Mouse (Mus musculus) NIH3T3 (cell line): Measurements from ENCODE around the gene Trex2.
A peak's percentile ranks its signal among the peaks of the same experiment; 100 is the strongest.
"Not testable (repeated sequence)": the region's sequence is repeated elsewhere in the genome, so short reads cannot be mapped to it uniquely, and the experiment has no call there.

Experiments used
- DNase-seq: peaks from one replicate; pipeline ENCODE4 v3.0.0-alpha.2; 2012; ENCODE audit warnings: low read depth

Gene Trex2

GRCm38 (mm10) chrX:73430036-73430435, 5.1 kb downstream of the Trex2 start:
- DNase-seq = peak; percentile 37

- DNase-seq = peak; percentile 18
These were observed 22.4 kb downstream of the Trex2 start for GRCm38 (mm10) chrX:73412767-73413166.

- DNase-seq = no peak
These were observed 24.1 kb downstream of the Trex2 start, which contains the start of gene Zfp92 for GRCm38 (mm10) chrX:73410880-73411517. TSS of gene Zfp92 (plus strand) at chrX:73411096.

GRCm38 (mm10) chrX:73401616-73402015, 33.5 kb downstream of the Trex2 start:
- no peak for DNase-seq

- no peak for DNase-seq
These were observed 34.2 kb downstream of the Trex2 start for GRCm38 (mm10) chrX:73400951-73401350.

- not testable (repeated sequence) for DNase-seq
These were observed 36.5 kb downstream of the Trex2 start, which contains the start of gene Gm18336 for GRCm38 (mm10) chrX:73398636-73399035. TSS of gene Gm18336 (minus strand) at chrX:73398736.

GRCm38 (mm10) chrX:73396446-73396845, 38.7 kb downstream of the Trex2 start:
- DNase-seq = no peak

- DNase-seq = no peak
These were observed 43.7 kb downstream of the Trex2 start for GRCm38 (mm10) chrX:73391481-73391880.

- no peak for DNase-seq
These were observed 50.2 kb downstream of the Trex2 start for GRCm38 (mm10) chrX:73384924-73385323.

GRCm38 (mm10) chrX:73384419-73384818, 50.7 kb downstream of the Trex2 start:
- no peak for DNase-seq
